19 mouse cellular contexts compared by ENCODE assay signal in the genomic region with DNA sequence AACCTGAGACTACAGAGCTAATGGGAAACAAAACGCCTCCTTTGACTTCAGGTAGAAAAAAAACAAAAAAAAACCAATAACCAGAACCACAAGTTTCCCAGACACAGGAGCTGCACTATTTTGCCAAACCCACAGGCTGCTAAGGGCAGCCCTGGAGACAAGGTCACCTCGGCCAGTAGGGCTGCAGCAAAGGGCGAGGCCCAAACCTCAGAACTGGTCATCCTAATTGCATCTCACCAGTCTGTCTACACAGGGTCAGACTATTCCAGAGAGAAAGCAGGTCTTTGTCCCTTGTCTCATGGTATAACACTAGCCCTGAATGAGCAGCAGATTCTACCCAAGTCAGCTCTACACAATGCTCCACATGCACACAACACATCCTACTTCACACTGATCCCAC.
"Had no signal": no experiment of that assay in that cellular context is flagged by ENCODE, and none has a peak within 500 bp of the region (broad histone marks: within the 10 kb centered on the region; RNA-seq: fewer than 3 reads in every experiment).

No protein-coding gene starts in this region.

- H3K4me3 ChIP-seq: limb, embryonic 13.5 days; liver, embryonic 12.5 days; liver, embryonic 15.5 days; lung, embryonic 15.5 days; neural tube, embryonic 12.5 days; neural tube, embryonic 15.5 days; stomach, embryonic 15.5 days had no signal

- H3K4me1 ChIP-seq: liver, embryonic 12.5 days; liver, embryonic 15.5 days; lung, embryonic 15.5 days; neural tube, embryonic 12.5 days; stomach, embryonic 15.5 days had no signal

- H3K9me3 ChIP-seq: limb, embryonic 13.5 days; liver, embryonic 12.5 days; liver, embryonic 15.5 days; lung, embryonic 15.5 days; neural tube, embryonic 12.5 days; neural tube, embryonic 15.5 days; stomach, embryonic 15.5 days had no signal

- H3K27ac ChIP-seq: limb, embryonic 13.5 days; liver, embryonic 12.5 days; liver, embryonic 15.5 days; lung, embryonic 15.5 days; neural tube, embryonic 12.5 days; neural tube, embryonic 15.5 days; stomach, embryonic 15.5 days had no signal

- DNase-seq: kidney, adult 9 months; kidney, postnatal 14 days; kidney, postnatal 4 days; liver; lung, adult 18-20 months; lung, postnatal 10 days; lung, postnatal 4 days; midbrain, embryonic 14.5 days; right cerebral cortex, postnatal 25 days; spleen, adult 18-20 months; thymus, adult 18-20 months; thymus, postnatal 36 days had no signal

- H3K27me3 ChIP-seq: limb, embryonic 13.5 days; liver, embryonic 12.5 days; liver, embryonic 15.5 days; lung, embryonic 15.5 days; neural tube, embryonic 12.5 days; neural tube, embryonic 15.5 days; stomach, embryonic 15.5 days had no signal
